Mouse (Mus musculus) heart, embryonic 13.5 days (tissue): Measurements from ENCODE around the gene Tst. TPM values are rescaled to one million over a fixed set of nuclear protein-coding genes. Genes with fewer than 3 reads are reported as not detected.

Source experiments
- ATAC-seq: fragments of 200-750 bp; cut with Nextera tagmentation; 2 replicates; pipeline ENCODE4 v1.8.0; 2017; ENCODE audit warnings: moderate TSS enrichment; ENCODE audit not compliant: insufficient number of reproducible peaks, low FRiP score, low TSS enrichment; ENCODE audit errors: extremely low read depth
- H3K27ac ChIP-seq: fragments of 300-500 bp; sonication (generic); replicated peaks from 2 replicates; pipeline ENCODE4 v1.5.1; 2015; ENCODE audit warnings: moderate library complexity, mild to moderate bottlenecking, inconsistent platforms
- H3K27me3 ChIP-seq: fragments of 300-500 bp; sonication (generic); replicated peaks from 2 replicates; pipeline ENCODE4 v1.6.1; 2015; ENCODE audit warnings: mild to moderate bottlenecking, inconsistent platforms
- H3K36me3 ChIP-seq: fragments of 300-500 bp; sonication (generic); 2 replicates; pipeline ENCODE4 v1.6.1; 2015; ENCODE audit warnings: mild to moderate bottlenecking, inconsistent platforms
- H3K4me1 ChIP-seq: fragments of 300-500 bp; sonication (generic); 2 replicates; pipeline ENCODE4 v1.6.1; 2015; ENCODE audit warnings: inconsistent platforms
- H3K4me2 ChIP-seq: fragments of 300-500 bp; sonication (generic); 2 replicates; pipeline ENCODE4 v1.6.1; 2015; ENCODE audit warnings: inconsistent platforms, mild to moderate bottlenecking, moderate library complexity
- H3K4me3 ChIP-seq: fragments of 300-500 bp; sonication (generic); 2 replicates; pipeline ENCODE4 v1.5.1; 2015; ENCODE audit warnings: moderate library complexity, mild to moderate bottlenecking, inconsistent platforms
- H3K9ac ChIP-seq: fragments of 300-500 bp; sonication (generic); 2 replicates; pipeline ENCODE4 v1.6.1; 2015; ENCODE audit warnings: inconsistent platforms, mild to moderate bottlenecking, moderate library complexity
- H3K9me3 ChIP-seq: fragments of 300-500 bp; sonication (generic); 2 replicates; pipeline ENCODE4 v1.6.1; 2016; ENCODE audit warnings: inconsistent platforms
- WGBS: fragments of 180-500 bp; shearing (Covaris S2); methylation state at CpG from one replicate; pipeline ENCODE4 v1.1.7; 2015; ENCODE audit warnings: mixed read lengths; 5-methylcytosine and 5-hydroxymethylcytosine counted together
- polyA plus RNA-seq: library from polyadenylated mRNA; unstranded; fragments of >200 nt; fragmentation: Nextera tagmentation; extraction: Ambion mirVana; gene quantifications from 2 replicates; pipeline ENCODE4 v1.2.1, GENCODE M21; 2015

Gene Tst
- polyA plus RNA-seq, 1 experiment from 2014 or later, result 12.2 TPM

DNA sequence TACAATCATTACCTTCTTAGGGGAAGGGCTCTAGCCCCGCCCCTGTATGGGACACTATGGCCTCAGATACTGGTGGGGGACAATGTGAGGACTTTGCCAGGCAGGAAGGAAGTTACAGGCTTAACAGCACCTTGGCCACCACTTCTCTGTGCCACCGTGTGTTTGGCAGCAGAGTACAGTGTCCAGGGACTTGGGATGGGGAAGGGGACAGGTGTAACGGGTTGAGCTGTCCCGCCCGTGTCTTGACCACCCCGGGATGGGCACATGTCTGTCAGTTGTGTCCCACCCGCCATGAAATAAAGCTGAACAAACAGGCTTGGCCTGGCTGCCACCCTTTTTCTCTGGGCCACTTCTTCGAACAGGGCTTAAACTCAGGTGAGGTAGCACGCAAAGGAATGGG is 33.3 kb upstream of the Tst start:
- ATAC-seq, result no peak
- no peak overlapping the region for H3K4me3 ChIP-seq
- H3K36me3 ChIP-seq, result peaks cover 9% of the 10 kb centered on the region
- H3K9ac ChIP-seq, result no peak overlapping the region
- H3K4me1 ChIP-seq, result peaks cover 73% of the 10 kb centered on the region
- WGBS, result 55% methylated on average over 9 of the region's 9 CpGs
- no peaks in the 10 kb centered on the region for H3K9me3 ChIP-seq
- H3K27me3 ChIP-seq, result peaks cover 31% of the 10 kb centered on the region
- H3K27ac ChIP-seq, result no peak overlapping the region
- no peak overlapping the region for H3K4me2 ChIP-seq

- no peak overlapping the region for H3K4me3 ChIP-seq
- peaks cover 14% of the 10 kb centered on the region for H3K36me3 ChIP-seq
- no peak for ATAC-seq
- H3K27me3 ChIP-seq, result peaks cover 28% of the 10 kb centered on the region
- H3K4me2 ChIP-seq, result no peak overlapping the region
- H3K4me1 ChIP-seq, result peaks cover 68% of the 10 kb centered on the region
- H3K9ac ChIP-seq, result 0 out of 2 replicates have a peak overlapping the region, but pooled peaks have one; percentile 25
- 52% methylated on average over 8 of the region's 8 CpGs for WGBS
- no peak overlapping the region for H3K27ac ChIP-seq
- H3K9me3 ChIP-seq, result no peaks in the 10 kb centered on the region
These were observed 32.8 kb upstream of the Tst start for GRCm38 (mm10) chr15:78438505-78438904.

- peak overlapping the region; percentile 77; the same call in 1 of the 2 replicates for H3K4me2 ChIP-seq
- H3K4me3 ChIP-seq, result no peak overlapping the region
- peaks cover 23% of the 10 kb centered on the region for H3K27me3 ChIP-seq
- no peaks in the 10 kb centered on the region for H3K9me3 ChIP-seq
- WGBS, result 51% methylated on average over 4 of the region's 4 CpGs
- H3K27ac ChIP-seq, result peak overlapping the region; percentile 84
- peak overlapping the region; percentile 76 for H3K9ac ChIP-seq
- peaks cover 19% of the 10 kb centered on the region for H3K36me3 ChIP-seq
- peaks cover 65% of the 10 kb centered on the region for H3K4me1 ChIP-seq
- ATAC-seq, result no peak
These were observed 32.3 kb upstream of the Tst start for GRCm38 (mm10) chr15:78438018-78438394.

DNA sequence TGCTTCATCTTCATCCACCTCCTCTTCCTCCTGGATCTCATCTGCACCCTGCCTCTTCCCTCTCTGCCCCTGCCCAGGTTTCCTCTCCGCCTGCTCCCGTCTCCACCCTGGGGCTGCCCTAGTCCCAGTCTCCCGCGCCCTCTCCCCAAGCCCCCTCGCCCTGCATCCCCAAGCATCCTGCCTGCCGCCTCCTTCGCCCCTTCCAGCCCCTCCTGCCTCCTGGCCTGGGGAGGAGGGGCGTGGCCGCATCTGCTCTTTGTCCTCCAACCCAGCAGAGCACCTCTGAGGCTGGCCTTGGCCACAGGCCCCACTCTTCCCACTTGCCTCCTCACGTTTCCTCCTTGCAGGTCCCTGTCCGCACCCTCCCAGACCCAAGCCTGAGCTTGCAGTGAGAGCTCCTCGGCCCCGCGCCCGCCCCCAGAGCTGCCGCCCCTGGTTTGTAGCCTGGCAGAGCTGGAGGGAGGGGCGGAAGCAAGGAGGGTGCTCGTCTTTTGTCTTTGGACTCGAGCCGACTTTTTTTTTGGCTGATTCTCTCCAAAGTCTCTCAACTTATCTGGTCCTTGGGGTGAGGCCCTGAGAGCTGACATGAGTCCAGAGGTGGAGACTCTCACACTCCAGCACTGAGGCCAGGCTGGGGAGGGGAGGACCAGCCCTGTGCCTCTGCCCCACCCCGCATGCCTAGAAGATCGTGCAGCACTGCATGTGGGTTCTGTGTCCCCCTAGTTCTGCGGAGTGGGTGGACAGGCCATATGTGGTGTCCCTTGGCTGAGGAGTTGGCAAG is 31.7 kb upstream of the Tst start:
- H3K9me3 ChIP-seq, result no peaks in the 10 kb centered on the region
- peaks cover 22% of the 10 kb centered on the region for H3K27me3 ChIP-seq
- H3K27ac ChIP-seq, result peak overlapping the region; percentile 84
- peak overlapping the region; percentile 76 for H3K9ac ChIP-seq
- H3K4me2 ChIP-seq, result peak overlapping the region; percentile 77
- peaks cover 65% of the 10 kb centered on the region for H3K4me1 ChIP-seq
- peak; percentile 7; the same call in 1 of the 2 replicates for ATAC-seq
- peaks cover 23% of the 10 kb centered on the region for H3K36me3 ChIP-seq
- 13% methylated on average over 23 of the region's 23 CpGs for WGBS
- H3K4me3 ChIP-seq, result peak overlapping the region; percentile 44

- H3K9me3 ChIP-seq, result no peaks in the 10 kb centered on the region
- peak overlapping the region; percentile 84 for H3K27ac ChIP-seq
- ATAC-seq, result peak; percentile 34; the same call in 1 of the 2 replicates
- peaks cover 18% of the 10 kb centered on the region for H3K27me3 ChIP-seq
- H3K36me3 ChIP-seq, result peaks cover 28% of the 10 kb centered on the region
- peak overlapping the region; percentile 76 for H3K9ac ChIP-seq
- peak overlapping the region; percentile 77 for H3K4me2 ChIP-seq
- peak overlapping the region; percentile 44 for H3K4me3 ChIP-seq
- 13% methylated on average over 31 of the region's 32 CpGs for WGBS
- H3K4me1 ChIP-seq, result peaks cover 61% of the 10 kb centered on the region
These were observed 30.9 kb upstream of the Tst start for GRCm38 (mm10) chr15:78436380-78437192.

DNA sequence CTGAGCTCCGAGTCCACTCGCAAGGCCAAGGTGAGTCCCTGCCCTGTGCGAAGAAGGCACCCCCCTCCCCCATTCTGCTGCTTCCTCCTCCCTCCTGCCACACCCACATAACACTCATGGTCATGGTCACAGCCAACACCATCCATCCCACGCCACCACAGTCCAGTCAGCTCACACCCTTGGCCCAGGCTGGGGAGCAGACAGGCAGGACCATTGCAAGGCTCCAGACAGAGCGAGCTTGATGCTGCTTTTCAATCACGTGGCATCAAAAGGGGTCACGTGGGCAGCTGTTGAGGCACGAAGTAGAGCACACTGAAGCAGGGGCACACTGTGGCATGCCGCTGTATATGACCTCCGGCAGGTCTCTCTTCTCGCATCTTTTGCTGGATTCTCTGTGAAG is 30.0 kb upstream of the Tst start:
- Histone ChIP-seq H3K27ac (no peak overlapping the region), H3K4me2 (no peak overlapping the region), H3K36me3 (peaks cover 37% of the 10 kb centered on the region), H3K9ac (peak overlapping the region; percentile 74; the same call in 1 of the 2 replicates), H3K4me1 (peaks cover 53% of the 10 kb centered on the region), H3K4me3 (no peak overlapping the region), H3K27me3 (peaks cover 18% of the 10 kb centered on the region), H3K9me3 (no peaks in the 10 kb centered on the region)
- no peak for ATAC-seq
- WGBS, result 82% methylated on average over 11 of the region's 11 CpGs

- no peak for ATAC-seq
- H3K36me3 ChIP-seq, result peaks cover 37% of the 10 kb centered on the region
- no peak overlapping the region for H3K9ac ChIP-seq
- peaks cover 18% of the 10 kb centered on the region for H3K27me3 ChIP-seq
- H3K4me2 ChIP-seq, result no peak overlapping the region
- no peak overlapping the region for H3K4me3 ChIP-seq
- H3K9me3 ChIP-seq, result no peaks in the 10 kb centered on the region
- peaks cover 53% of the 10 kb centered on the region for H3K4me1 ChIP-seq
- WGBS, result 42% methylated on average over 6 of the region's 6 CpGs
- no peak overlapping the region for H3K27ac ChIP-seq
These were observed 29.3 kb upstream of the Tst start for GRCm38 (mm10) chr15:78434896-78435520.

GRCm38 (mm10) chr15:78431541-78432121 is 25.9 kb upstream of the Tst start:
- peaks cover 31% of the 10 kb centered on the region for H3K4me1 ChIP-seq
- 74% methylated on average over 7 of the region's 7 CpGs for WGBS
- peaks cover 13% of the 10 kb centered on the region for H3K27me3 ChIP-seq

DNA sequence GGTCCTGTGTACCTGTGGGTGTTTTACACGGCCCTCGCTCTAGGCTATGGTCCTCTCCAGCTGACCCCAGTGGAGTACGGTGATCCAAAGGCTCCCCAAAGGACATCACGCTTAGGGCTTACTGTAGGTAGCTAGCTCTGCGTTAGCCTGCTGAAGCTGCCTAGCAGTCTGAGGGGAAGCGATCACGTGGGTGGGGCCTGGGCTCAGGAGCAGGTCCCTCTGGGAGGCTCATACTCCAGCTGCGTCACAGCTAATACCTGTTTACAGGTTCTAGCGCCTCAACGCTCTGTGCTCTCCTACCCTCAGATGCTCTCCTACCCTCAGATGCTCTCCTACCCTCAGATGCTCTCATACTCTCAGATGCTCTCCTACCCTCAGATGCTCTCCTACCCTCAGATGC is 25.2 kb upstream of the Tst start:
- no peak overlapping the region for H3K4me3 ChIP-seq
- H3K27me3 ChIP-seq, result peaks cover 6% of the 10 kb centered on the region
- H3K4me2 ChIP-seq, result no peak overlapping the region
- H3K9ac ChIP-seq, result no peak overlapping the region
- WGBS, result 83% methylated on average over 10 of the region's 10 CpGs
- peaks cover 36% of the 10 kb centered on the region for H3K36me3 ChIP-seq
- H3K4me1 ChIP-seq, result peaks cover 23% of the 10 kb centered on the region
- no peak for ATAC-seq
- no peak overlapping the region for H3K27ac ChIP-seq
- H3K9me3 ChIP-seq, result no peaks in the 10 kb centered on the region

More at GRCm38 (mm10) chr15:78431541-78432121, 25.9 kb upstream of the Tst start:
- H3K4me3 ChIP-seq, result no peak overlapping the region
- no peak overlapping the region for H3K27ac ChIP-seq
- H3K9ac ChIP-seq, result no peak overlapping the region
- no peak overlapping the region for H3K4me2 ChIP-seq
- peaks cover 37% of the 10 kb centered on the region for H3K36me3 ChIP-seq
- ATAC-seq, result no peak
- H3K9me3 ChIP-seq, result no peaks in the 10 kb centered on the region

DNA sequence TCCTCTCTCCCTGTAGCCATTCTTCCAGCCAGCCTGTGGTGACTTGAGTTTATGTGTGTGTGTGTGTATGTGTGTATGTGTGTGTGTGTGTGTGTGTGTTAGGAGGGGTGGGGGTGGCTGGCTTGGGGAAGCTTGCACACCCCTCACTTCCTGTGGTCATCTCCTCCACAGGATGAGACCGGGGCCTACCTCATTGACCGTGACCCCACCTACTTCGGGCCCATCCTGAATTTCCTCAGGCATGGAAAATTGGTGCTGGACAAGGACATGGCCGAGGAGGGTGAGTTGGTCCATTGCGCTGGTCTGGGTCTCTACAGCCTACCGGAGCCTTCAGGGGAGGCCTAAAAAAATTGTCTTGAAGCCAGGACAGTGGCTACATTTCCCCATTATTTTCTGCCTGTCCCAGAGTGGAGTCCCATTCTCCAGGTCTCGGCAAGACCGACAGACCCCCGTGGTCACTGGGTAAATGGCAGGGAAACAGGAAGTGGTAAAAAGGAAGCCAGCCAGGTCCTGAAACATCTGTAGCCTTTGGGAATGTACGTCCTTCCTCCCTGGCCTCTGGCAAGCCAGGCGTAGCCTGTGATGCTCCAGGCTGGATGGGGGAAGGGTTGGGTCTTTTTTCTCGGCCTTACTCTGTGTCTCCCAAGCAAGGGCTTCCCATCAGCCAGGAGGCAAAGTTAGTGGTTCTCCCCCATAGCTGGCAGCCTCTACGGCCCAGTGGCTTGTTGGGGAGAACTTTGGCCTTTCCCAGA is 24.3 kb upstream of the Tst start:
- peaks cover 19% of the 10 kb centered on the region for H3K4me1 ChIP-seq
- H3K4me2 ChIP-seq, result peak overlapping the region; percentile 76
- no peak for ATAC-seq
- H3K36me3 ChIP-seq, result peaks cover 32% of the 10 kb centered on the region
- peak overlapping the region; percentile 78; the same call in 1 of the 2 replicates for H3K9ac ChIP-seq
- peaks cover 9% of the 10 kb centered on the region for H3K27me3 ChIP-seq
- no peaks in the 10 kb centered on the region for H3K9me3 ChIP-seq
- peak overlapping the region; percentile 68 for H3K4me3 ChIP-seq
- H3K27ac ChIP-seq, result peak overlapping the region; percentile 70
- 69% methylated on average over 13 of the region's 13 CpGs for WGBS
